7 mouse cellular contexts compared by ENCODE assay signal in the genomic region with DNA sequence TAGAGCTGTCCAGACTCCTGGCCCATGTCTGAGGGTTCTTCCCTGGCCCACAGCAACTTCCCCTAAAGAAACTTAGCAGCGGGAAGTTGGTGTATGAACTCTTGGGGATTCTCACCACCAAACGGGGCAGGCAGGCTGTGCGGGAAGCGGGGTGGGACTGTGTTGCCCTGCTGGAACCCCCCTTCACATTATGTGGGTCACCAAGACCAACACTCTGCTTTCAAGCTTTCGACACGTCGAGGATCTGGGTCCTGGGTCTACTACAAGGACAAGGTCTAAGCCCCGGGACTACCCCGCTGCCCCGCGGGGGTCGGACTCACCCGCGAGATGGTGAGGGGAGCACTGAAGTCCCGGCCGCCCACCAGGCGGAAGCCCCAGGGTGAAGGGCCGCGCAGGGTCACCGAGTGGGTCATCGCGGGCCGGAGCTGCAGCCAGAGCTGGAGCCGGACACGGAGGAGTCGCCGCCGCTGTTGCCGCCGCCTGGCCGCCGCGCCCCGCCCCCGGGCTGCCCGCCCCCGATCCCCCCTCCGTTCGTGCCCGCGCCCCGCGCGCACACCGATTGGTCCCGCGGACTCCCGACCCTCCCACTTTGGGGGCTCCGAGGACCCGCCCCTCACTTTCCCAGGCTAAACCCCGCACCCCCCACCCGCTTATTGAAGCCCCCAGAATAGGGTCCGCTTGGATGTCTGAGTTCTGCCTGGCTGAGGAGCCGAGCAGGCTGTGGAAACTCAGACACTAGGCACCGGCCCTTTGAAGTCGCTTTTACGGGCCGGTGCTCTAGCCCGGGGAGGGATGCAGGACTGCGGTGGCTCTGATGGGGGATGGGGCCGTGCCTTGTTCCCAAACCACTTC. TPM values are rescaled to one million over a fixed set of nuclear protein-coding genes. Genes with fewer than 3 reads are reported as not detected.
DNase-seq lines count a peak whose midpoint lies in the region; ATAC-seq lines count a peak whose summit lies in the region.

Pdlim4 (minus strand) TSS at position 495 of the 852 bp plus-strand sequence.

- H3K9ac ChIP-seq in heart, embryonic 13.5 days: peak within 1 kb of the TSS; percentile 82

- peaks cover 94% of the 10 kb centered on the region for H3K27me3 ChIP-seq in heart, embryonic 13.5 days (replicated peaks)

- no peak within 1 kb of the TSS; the same call in 1 of the 2 replicates for H3K27ac ChIP-seq in heart, embryonic 13.5 days (replicated peaks)

- DNase-seq in thymus, postnatal 0 days (ENCODE audit: low spot score): peak; percentile 48
- DNase-seq in thymus, postnatal 25 days: no peak
- DNase-seq in embryo, embryonic 11.5 days (ENCODE audit: low read depth, low spot score): peak; percentile 69
- DNase-seq in layer of hippocampus, postnatal 10 days (ENCODE audit: low spot score in 2 of 2): peak in 1 of 2 experiments; percentile 65
- no peak for DNase-seq in adipocyte (ENCODE audit: low spot score)

- H3K4me2 ChIP-seq in heart, embryonic 13.5 days: peak within 1 kb of the TSS; percentile 94

- no peak for ATAC-seq in heart, embryonic 13.5 days (ENCODE audit: extremely low read depth, insufficient number of reproducible peaks, low FRiP score, low TSS enrichment)
- ATAC-seq in megakaryocyte, adult 5-6 weeks (ENCODE audit: poor library complexity, severe bottlenecking): peak; percentile 45

- H3K4me1 ChIP-seq in heart, embryonic 13.5 days: peaks cover 74% of the 10 kb centered on the region

- no peaks in the 10 kb centered on the region for H3K36me3 ChIP-seq in heart, embryonic 13.5 days

- no peaks in the 10 kb centered on the region for H3K9me3 ChIP-seq in heart, embryonic 13.5 days

- H3K4me3 ChIP-seq in heart, embryonic 13.5 days: peak within 1 kb of the TSS; percentile 63

- 2% methylated on average over 55 of the region's 61 CpGs for WGBS in heart, embryonic 13.5 days

RNA-seq across cellular contexts. Expression of gene Pdlim4, which starts in this region (rescaled TPM):
- polyA plus RNA-seq in thymus, postnatal 0 days (2015; fragmentation: Nextera tagmentation; extraction: Ambion mirVana): 23.6 and 25.2 TPM in 2 replicates
- 9.5 and 9.7 TPM in 2 replicates for polyA plus RNA-seq in heart, embryonic 13.5 days (2015; fragmentation: Nextera tagmentation; extraction: Ambion mirVana)
- total RNA-seq in layer of hippocampus, postnatal 10 days (2021): 10 to 100 TPM; 17.9 to 18.5 TPM
- total RNA-seq in megakaryocyte, adult 5-6 weeks (2015): 0.33 and 0.82 TPM in 2 replicates
- total RNA-seq in megakaryocyte, adult 5-6 weeks (2017): 0.77 and 3.9 TPM in 2 replicates

Comparison
In these comparisons a context has a peak if more than half of its experiments do, and no peak if none do; other contexts are left out.
1. DNase-seq: peak in thymus, postnatal 0 days (single experiment) and embryo, embryonic 11.5 days (single experiment); none in thymus, postnatal 25 days (single experiment) and adipocyte (single experiment).